Comparison of ENCODE assay signal across 15 mouse cellular contexts in the genomic region with DNA sequence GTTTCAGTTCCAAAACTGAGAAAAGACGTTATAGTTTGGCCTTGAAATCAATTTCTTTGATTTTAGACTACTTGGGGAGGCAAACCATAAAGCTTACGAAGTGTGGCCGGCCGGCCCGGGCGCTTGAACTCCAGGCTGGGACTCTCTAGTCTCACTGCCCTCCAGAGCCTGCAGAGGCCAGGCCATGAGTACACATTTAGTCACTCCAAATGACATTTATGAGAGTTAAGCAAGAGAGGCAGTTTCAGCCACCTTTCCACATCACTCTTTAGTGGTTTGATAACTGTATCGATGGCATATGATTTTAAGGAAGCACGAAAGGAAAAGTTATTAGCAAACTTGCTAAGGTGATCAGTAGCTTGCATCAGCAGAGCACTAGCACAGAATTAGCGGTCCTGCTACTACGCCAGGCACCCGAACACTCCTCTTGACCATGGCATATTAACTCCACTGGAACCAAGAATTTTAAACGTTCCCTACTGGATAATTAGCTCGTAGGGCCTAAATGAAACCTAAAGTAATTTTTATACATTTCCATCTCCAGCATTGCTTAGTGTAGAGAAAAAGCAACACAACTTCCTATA. TPM values are rescaled to one million over a fixed set of nuclear protein-coding genes. Genes with fewer than 3 reads are reported as not detected.
DNase-seq lines count a peak whose midpoint lies in the region; ATAC-seq and TF ChIP-seq lines count a peak whose summit lies in the region.
"Had no signal": no experiment of that assay in that cellular context is flagged by ENCODE, and none has a peak within 500 bp of the region (broad histone marks: within the 10 kb centered on the region; RNA-seq: fewer than 3 reads in every experiment).

No protein-coding gene starts in this region.

- 61% methylated on average over 13 of the region's 13 CpGs for WGBS in kidney, postnatal 0 days
- 69% methylated on average over 13 of the region's 13 CpGs for WGBS in kidney, adult 2 months

- no peaks in the 10 kb centered on the region for H3K36me3 ChIP-seq in kidney, postnatal 0 days (ENCODE audit: insufficient read depth, low read length)
- no peaks in the 10 kb centered on the region for H3K36me3 ChIP-seq in kidney, adult 2 months (ENCODE audit: control insufficient read depth, insufficient read depth, low read length)
- H3K36me3 ChIP-seq: heart, embryonic 10.5 days; liver, embryonic 13.5 days; midbrain, embryonic 13.5 days had no signal

- no peaks in the 10 kb centered on the region for H3K27me3 ChIP-seq in kidney, postnatal 0 days (ENCODE audit: insufficient read depth, low read length)
- H3K27me3 ChIP-seq in kidney, adult 2 months (replicated peaks; ENCODE audit: control insufficient read depth, insufficient read depth, low read length), result no peaks in the 10 kb centered on the region
- H3K27me3 ChIP-seq: liver, embryonic 13.5 days; midbrain, embryonic 13.5 days had no signal

- 0 out of 2 replicates have a peak overlapping the region, but pooled peaks have one; percentile 18 for H3K4me2 ChIP-seq in kidney, postnatal 0 days (ENCODE audit: low read length)
- H3K4me2 ChIP-seq: midbrain, embryonic 13.5 days had no signal

- no peak overlapping the region for H3K9ac ChIP-seq in kidney, postnatal 0 days (ENCODE audit: low read depth, low read length)
- H3K9ac ChIP-seq: liver, embryonic 13.5 days; midbrain, embryonic 13.5 days had no signal

- H3K27ac ChIP-seq in kidney, postnatal 0 days, result peak overlapping the region; percentile 37; the same call in 1 of the 2 replicates
- H3K27ac ChIP-seq in kidney, adult 2 months (ENCODE audit: insufficient read depth, low read depth, low read length), result no peak overlapping the region; the same call in 1 of the 2 replicates
- H3K27ac ChIP-seq: heart, embryonic 10.5 days; liver, embryonic 13.5 days; midbrain, embryonic 13.5 days; stomach, postnatal 0 days had no signal

- H3K4me1 ChIP-seq in kidney, postnatal 0 days (replicated peaks; ENCODE audit: insufficient read depth, low read length), result no peaks in the 10 kb centered on the region
- H3K4me1 ChIP-seq in kidney, adult 2 months (ENCODE audit: control insufficient read depth, insufficient read depth, low read length), result no peaks in the 10 kb centered on the region

- no peak overlapping the region for H3K4me3 ChIP-seq in kidney, postnatal 0 days (replicated peaks; ENCODE audit: low read depth, low read length)
- H3K4me3 ChIP-seq in kidney, adult 2 months (ENCODE audit: insufficient read depth, low read depth, low read length), result no peak overlapping the region
- H3K4me3 ChIP-seq: heart, embryonic 10.5 days; liver, embryonic 13.5 days; midbrain, embryonic 13.5 days had no signal

- no peaks in the 10 kb centered on the region for H3K9me3 ChIP-seq in kidney, postnatal 0 days (replicated peaks; ENCODE audit: low read length)
- H3K9me3 ChIP-seq: heart, embryonic 10.5 days; liver, embryonic 13.5 days; midbrain, embryonic 13.5 days had no signal

- no peak for DNase-seq in cerebellum, adult 9-10 months
- no peak for DNase-seq in kidney, postnatal 0 days (ENCODE audit: low spot score)
- no peak for DNase-seq in kidney, adult 2 months
- DNase-seq in 416B (ENCODE audit: low read depth) (peak; percentile 68), MN1 (ENCODE audit: low spot score) (no peak)
- DNase-seq in lung, postnatal 14 days, result no peak
- DNase-seq: gastrocnemius, postnatal 25 days; layer of hippocampus, adult 9-11 months; liver, embryonic 13.5 days; right cerebral cortex, postnatal 14 days had no signal

- no peak for TF ChIP-seq POLR2A in kidney, adult 2 months (IDR thresholded peaks at IDR 0.05; ENCODE audit: low read depth, low read length)

- no peak for TF ChIP-seq CTCF in kidney, postnatal 0 days (IDR thresholded peaks at IDR 0.05; ENCODE audit: low read depth)
- no peak for TF ChIP-seq CTCF in kidney, adult 2 months (conservative IDR thresholded peaks at IDR 0.05; ENCODE audit: insufficient read depth, insufficient read length, low read depth, low read length)

- peak; percentile 8; the same call in 1 of the 2 replicates for ATAC-seq in cerebellum, adult (ENCODE audit: insufficient number of reproducible peaks, low FRiP score, low TSS enrichment)
- ATAC-seq in kidney, postnatal 0 days (replicated peaks; ENCODE audit: low FRiP score, low read depth), result no peak
- peak; percentile 56 for ATAC-seq in granulocyte monocyte progenitor cell, adult 5-6 weeks (replicated peaks; ENCODE audit: poor library complexity, severe bottlenecking)

RNA-seq across cellular contexts. Expression of gene Taf3, which starts 38.6 kb away (rescaled TPM):
- 12.6 and 13.7 TPM in 2 replicates for polyA plus RNA-seq in kidney, postnatal 0 days (2015; fragmentation: Nextera tagmentation; extraction: Ambion mirVana)
- 5.3 and 6.5 TPM in 2 replicates for polyA plus RNA-seq in kidney, adult 2 months (2012; rRNA removed)
- total RNA-seq in granulocyte monocyte progenitor cell, adult 5-6 weeks (2014; fragmentation: Nextera tagmentation), result 17.3 and 21.4 TPM in 2 replicates
- 8.7 and 9.0 TPM in 2 replicates for total RNA-seq in granulocyte monocyte progenitor cell, adult 5-6 weeks (2017)
